In the genomic region with DNA sequence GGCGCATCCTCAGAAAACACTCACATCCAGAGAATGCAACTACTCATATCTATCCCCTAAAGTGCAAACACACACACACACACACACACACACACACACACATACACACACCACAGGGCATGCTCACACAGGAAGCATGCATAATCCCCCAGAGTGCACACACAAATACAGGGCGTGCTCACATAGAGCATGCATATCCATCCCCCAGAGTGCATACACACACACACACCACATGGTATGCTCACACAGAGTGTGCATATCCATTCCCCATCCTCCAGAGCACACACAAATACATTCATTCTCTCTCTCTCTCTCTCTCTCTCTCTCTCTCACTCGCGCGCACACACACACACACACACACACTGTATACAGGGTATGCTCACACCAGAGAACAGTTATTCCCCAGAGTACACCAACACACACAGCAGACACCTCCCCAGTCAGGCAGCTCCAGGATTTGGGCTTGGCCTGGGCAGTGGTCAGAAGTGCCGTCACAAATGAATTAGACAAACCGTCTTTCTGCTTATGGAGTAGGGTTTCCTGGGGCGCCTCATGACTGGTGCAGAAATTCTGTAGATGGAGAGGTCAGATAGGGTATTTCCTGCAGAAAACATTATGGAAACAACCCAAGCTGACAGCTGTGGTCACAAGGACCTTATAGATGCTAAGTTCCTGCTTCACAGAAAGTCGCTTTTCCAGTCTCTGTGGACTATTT, we compare ENCODE assay signal across 1 mouse cellular context.
A peak's percentile ranks its signal among the peaks of the same experiment; 100 is the strongest.
TF ChIP-seq lines count a peak whose summit lies in the region.

No protein-coding gene starts in this region.

TF ChIP-seq in MEL, 35 proteins besides CTCF, POLR2A, EP300 and RAD21 (continued from another document):
- TF ChIP-seq SIN3A (IDR thresholded peaks at IDR 0.05; ENCODE audit: low read length) (peak; percentile 58), RCOR1 (IDR thresholded peaks at IDR 0.05; ENCODE audit: low read depth, low read length) (no peak)
